Mouse (Mus musculus): ENCODE measurements around the gene Calml4. TPM values are rescaled to one million over a fixed set of nuclear protein-coding genes. Genes with fewer than 3 reads are reported as not detected.
A peak's percentile ranks its signal among the peaks of the same experiment; 100 is the strongest.

Calml4 gene
- polyA plus RNA-seq, 1 experiment from 2014 or later = 4.9 TPM

DNA sequence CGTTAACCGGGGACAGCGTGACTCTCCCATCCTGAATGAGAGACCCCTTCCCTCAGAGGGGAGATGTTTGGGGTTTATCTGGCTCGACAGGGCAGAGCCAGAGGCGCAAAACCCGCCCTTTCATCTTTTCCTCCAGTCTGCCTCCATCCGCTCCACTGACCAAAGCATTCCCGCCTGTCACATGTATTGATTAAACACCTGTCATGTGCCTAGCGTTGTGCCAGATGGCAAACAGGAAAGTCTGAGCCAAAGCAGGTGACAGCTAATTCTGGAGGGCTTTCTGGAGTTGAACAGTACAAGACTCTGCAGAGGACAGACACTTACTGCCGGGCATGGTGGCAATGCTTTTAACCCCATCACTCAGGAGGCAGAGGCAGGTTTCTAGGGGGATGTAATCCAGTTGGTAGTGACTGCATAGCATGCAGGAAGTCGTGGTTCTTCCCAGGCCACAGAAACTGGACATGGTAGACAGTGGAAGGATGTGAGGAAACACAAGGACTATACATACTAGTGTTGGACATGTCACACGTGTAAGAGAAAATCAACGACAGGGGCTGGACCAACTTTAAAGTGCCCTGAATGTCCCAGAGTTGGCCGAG is 18.6 kb upstream of the Calml4 start:
- Histone ChIP-seq H3K9ac (ENCODE audit: low read length) (peak overlapping the region; percentile 94), H3K36me3 (ENCODE audit: control insufficient read depth, insufficient read depth, low read length) (no peaks in the 10 kb centered on the region), H3K4me1 (ENCODE audit: control insufficient read depth, insufficient read depth, low read length) (peaks cover 12% of the 10 kb centered on the region), H3K27me3 (ENCODE audit: control insufficient read depth, insufficient read depth, low read length) (no peaks in the 10 kb centered on the region), H3K27ac (replicated peaks; ENCODE audit: low read depth, low read length) (peak overlapping the region; percentile 90), H3K4me2 (ENCODE audit: low read depth, severe bottlenecking) (peak overlapping the region; percentile 73), H3K9me3 (ENCODE audit: control insufficient read depth, low read length) (no peaks in the 10 kb centered on the region), H3K4me3 (ENCODE audit: low read depth, low read length) (peak overlapping the region; percentile 72)
- WGBS = 14% methylated on average over 14 of the region's 14 CpGs
- peak; percentile 64 for DNase-seq (ENCODE audit: low spot score)
- ATAC-seq (ENCODE audit: insufficient number of reproducible peaks, low FRiP score, low TSS enrichment, low read depth) = no peak

DNA sequence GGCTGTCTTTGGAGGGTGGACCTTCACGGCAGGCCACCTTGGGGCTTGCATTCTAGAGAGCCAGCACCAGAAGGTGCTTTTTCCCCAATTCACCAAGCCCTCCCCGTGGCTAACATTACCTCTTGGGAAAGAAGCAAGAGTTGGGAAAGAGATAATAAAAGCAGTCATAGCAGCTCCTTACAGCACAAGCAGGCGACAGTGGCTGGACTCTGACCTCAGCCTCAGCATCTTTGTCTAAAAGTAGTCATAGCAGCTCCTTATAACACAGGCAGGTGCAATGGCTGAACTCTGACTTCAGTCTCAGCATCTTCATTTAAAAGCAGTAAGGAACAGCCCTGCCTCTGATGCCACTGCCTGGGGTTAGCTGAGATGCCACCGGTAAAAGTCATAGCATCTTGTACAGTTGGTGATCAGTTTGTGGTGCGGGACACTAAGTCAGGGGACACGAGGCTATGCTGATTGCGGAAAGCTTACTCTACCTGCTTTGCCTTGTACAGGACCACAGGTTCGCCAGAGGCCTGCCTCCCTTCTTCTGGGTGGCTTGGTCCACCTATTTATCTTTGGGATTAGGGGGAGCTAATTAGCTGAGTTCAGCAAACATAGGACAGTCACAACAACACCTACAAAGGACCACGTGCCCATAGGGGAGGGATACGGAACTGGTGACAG is 14.4 kb upstream of the Calml4 start:
- Histone ChIP-seq H3K9ac (ENCODE audit: low read length) (no peak overlapping the region), H3K9me3 (ENCODE audit: control insufficient read depth, low read length) (no peaks in the 10 kb centered on the region), H3K4me3 (ENCODE audit: low read depth, low read length) (no peak overlapping the region), H3K27ac (replicated peaks; ENCODE audit: low read depth, low read length) (no peak overlapping the region), H3K36me3 (ENCODE audit: control insufficient read depth, insufficient read depth, low read length) (no peaks in the 10 kb centered on the region), H3K4me2 (ENCODE audit: low read depth, severe bottlenecking) (no peak overlapping the region), H3K4me1 (ENCODE audit: control insufficient read depth, insufficient read depth, low read length) (peaks cover 7% of the 10 kb centered on the region), H3K27me3 (ENCODE audit: control insufficient read depth, insufficient read depth, low read length) (no peaks in the 10 kb centered on the region)
- DNase-seq (ENCODE audit: low spot score) (no peak), ATAC-seq (ENCODE audit: insufficient number of reproducible peaks, low FRiP score, low TSS enrichment, low read depth) (no peak)
- WGBS = 79% methylated on average over 10 of the region's 10 CpGs

DNA sequence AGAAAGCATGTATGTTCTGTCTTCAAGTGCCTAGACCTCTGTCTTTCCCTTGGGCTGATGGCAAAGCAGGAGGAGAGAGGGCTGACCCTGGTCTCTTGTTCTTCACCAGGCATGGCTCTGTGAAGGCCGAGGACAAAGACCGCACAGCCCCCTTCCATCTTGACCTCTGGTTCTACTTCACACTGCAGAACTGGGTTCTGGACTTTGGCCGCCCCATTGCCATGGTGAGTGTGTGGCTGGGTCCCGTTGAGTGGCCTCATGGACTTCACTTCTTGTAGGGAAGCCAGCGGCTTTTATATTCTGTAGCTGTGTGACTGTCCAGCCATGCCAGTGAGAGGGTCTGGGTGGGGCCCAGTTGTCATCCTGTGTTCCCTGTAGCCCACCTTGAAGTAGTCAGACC is 13.4 kb upstream of the Calml4 start:
- Histone ChIP-seq H3K36me3 (ENCODE audit: control insufficient read depth, insufficient read depth, low read length) (no peaks in the 10 kb centered on the region; the same call in 1 of the 2 replicates), H3K4me2 (ENCODE audit: low read depth, severe bottlenecking) (no peak overlapping the region), H3K9me3 (ENCODE audit: control insufficient read depth, low read length) (no peaks in the 10 kb centered on the region), H3K27ac (replicated peaks; ENCODE audit: low read depth, low read length) (no peak overlapping the region), H3K9ac (ENCODE audit: low read length) (no peak overlapping the region), H3K4me3 (ENCODE audit: low read depth, low read length) (no peak overlapping the region), H3K27me3 (ENCODE audit: control insufficient read depth, insufficient read depth, low read length) (no peaks in the 10 kb centered on the region), H3K4me1 (ENCODE audit: control insufficient read depth, insufficient read depth, low read length) (peaks cover 3% of the 10 kb centered on the region)
- DNase-seq (ENCODE audit: low spot score) = no peak
- ATAC-seq (ENCODE audit: insufficient number of reproducible peaks, low FRiP score, low TSS enrichment, low read depth) = no peak
- WGBS = 96% methylated on average over 5 of the region's 5 CpGs

DNA sequence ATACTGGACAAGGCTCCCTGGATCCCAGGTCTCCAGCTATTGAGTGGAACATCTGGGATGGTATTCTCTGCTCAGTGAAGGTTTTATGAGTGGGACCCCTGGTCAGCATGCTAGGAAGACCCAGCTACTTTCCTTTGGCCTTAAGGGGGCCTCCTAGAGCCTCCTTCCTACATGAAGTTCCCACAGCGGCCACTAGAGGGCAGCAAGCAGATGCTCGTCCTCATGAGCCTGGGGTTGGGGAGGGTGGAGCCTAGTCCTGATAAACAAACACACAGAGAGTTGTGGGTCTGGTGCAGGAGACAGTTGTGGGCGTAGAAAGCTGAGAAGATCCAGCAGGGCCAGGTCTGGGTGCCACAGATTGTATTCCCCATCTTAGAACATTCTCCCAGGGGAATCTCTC is 10.2 kb upstream of the Calml4 start:
- no peak overlapping the region for H3K4me3 ChIP-seq (ENCODE audit: low read depth, low read length)
- ATAC-seq (ENCODE audit: insufficient number of reproducible peaks, low FRiP score, low TSS enrichment, low read depth) = 0 out of 2 replicates have a peak, but pooled peaks have one; percentile 54
- no peaks in the 10 kb centered on the region for H3K9me3 ChIP-seq (ENCODE audit: control insufficient read depth, low read length)
- H3K36me3 ChIP-seq (ENCODE audit: control insufficient read depth, insufficient read depth, low read length) = no peaks in the 10 kb centered on the region; the same call in 1 of the 2 replicates
- H3K27ac ChIP-seq (replicated peaks; ENCODE audit: low read depth, low read length) = no peak overlapping the region
- no peaks in the 10 kb centered on the region for H3K27me3 ChIP-seq (ENCODE audit: control insufficient read depth, insufficient read depth, low read length)
- 7% methylated on average over 3 of the region's 3 CpGs for WGBS
- H3K4me2 ChIP-seq (ENCODE audit: low read depth, severe bottlenecking) = no peak overlapping the region
- no peak overlapping the region for H3K9ac ChIP-seq (ENCODE audit: low read length)
- DNase-seq (ENCODE audit: low spot score) = peak; percentile 96
- H3K4me1 ChIP-seq (ENCODE audit: control insufficient read depth, insufficient read depth, low read length) = peaks cover 2% of the 10 kb centered on the region; the same call in 1 of the 2 replicates

DNA sequence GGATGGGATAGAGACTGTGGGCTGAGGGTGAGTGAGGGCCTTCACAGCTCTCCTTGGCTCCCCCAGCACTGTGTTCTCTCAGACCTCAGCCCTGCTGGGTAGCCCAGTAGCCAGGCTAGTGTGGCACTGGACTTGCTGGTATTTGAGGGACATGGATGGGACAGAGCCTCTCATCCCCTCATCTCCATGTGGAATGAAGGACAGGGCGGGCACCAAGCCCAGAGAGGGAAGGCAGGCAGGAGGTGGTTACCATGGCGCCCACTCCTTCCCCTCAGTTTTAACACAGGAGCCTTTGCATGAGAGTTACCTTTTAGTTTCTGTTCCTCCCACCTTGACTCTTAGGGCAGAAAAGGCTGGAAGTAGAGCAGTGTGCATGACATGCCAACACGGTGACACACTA is 9.2 kb upstream of the Calml4 start:
- no peak overlapping the region for H3K9ac ChIP-seq (ENCODE audit: low read length)
- H3K4me2 ChIP-seq (ENCODE audit: low read depth, severe bottlenecking) = no peak overlapping the region

DNA sequence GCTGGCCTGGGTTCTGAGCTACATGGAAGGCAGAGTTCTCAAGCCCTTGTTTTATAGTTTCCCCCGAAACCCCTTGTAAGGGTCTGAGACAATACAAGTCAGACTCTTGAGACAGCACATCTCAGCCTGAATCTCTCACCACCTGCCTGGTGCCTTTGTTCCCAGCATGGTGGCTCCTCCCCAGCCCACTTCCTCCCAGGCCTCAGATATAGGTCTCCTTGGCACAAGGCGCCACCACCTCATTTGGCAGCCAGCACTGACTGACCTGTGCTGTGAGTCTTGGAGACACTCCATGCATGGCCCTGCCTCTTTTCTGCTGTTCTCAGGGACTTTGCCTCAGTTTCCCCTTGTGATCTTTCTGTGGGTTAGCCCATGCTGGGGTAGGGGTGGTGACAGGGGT is 6.3 kb upstream of the Calml4 start:
- Histone ChIP-seq H3K27ac (replicated peaks; ENCODE audit: low read depth, low read length) (0 out of 2 replicates have a peak overlapping the region, but pooled peaks have one; percentile 10), H3K4me1 (ENCODE audit: control insufficient read depth, insufficient read depth, low read length) (peaks cover 10% of the 10 kb centered on the region; the same call in 1 of the 2 replicates), H3K4me2 (ENCODE audit: low read depth, severe bottlenecking) (no peak overlapping the region), H3K4me3 (ENCODE audit: low read depth, low read length) (no peak overlapping the region), H3K27me3 (ENCODE audit: control insufficient read depth, insufficient read depth, low read length) (no peaks in the 10 kb centered on the region), H3K9me3 (ENCODE audit: control insufficient read depth, low read length) (no peaks in the 10 kb centered on the region), H3K36me3 (ENCODE audit: control insufficient read depth, insufficient read depth, low read length) (no peaks in the 10 kb centered on the region; the same call in 1 of the 2 replicates), H3K9ac (ENCODE audit: low read length) (no peak overlapping the region)
- WGBS = 64% methylated on average over 2 of the region's 2 CpGs
- no peak for ATAC-seq (ENCODE audit: insufficient number of reproducible peaks, low FRiP score, low TSS enrichment, low read depth)
- no peak for DNase-seq (ENCODE audit: low spot score)

More for the DNA sequence above, 9.2 kb upstream of the Calml4 start:
- no peak overlapping the region for H3K4me3 ChIP-seq (ENCODE audit: low read depth, low read length)
- H3K9me3 ChIP-seq (ENCODE audit: control insufficient read depth, low read length) = no peaks in the 10 kb centered on the region
- H3K27ac ChIP-seq (replicated peaks; ENCODE audit: low read depth, low read length) = no peak overlapping the region
- H3K36me3 ChIP-seq (ENCODE audit: control insufficient read depth, insufficient read depth, low read length) = no peaks in the 10 kb centered on the region; the same call in 1 of the 2 replicates
- H3K4me1 ChIP-seq (ENCODE audit: control insufficient read depth, insufficient read depth, low read length) = peaks cover 2% of the 10 kb centered on the region; the same call in 1 of the 2 replicates
- no peak for ATAC-seq (ENCODE audit: insufficient number of reproducible peaks, low FRiP score, low TSS enrichment, low read depth)
- WGBS = 95% methylated on average over 3 of the region's 3 CpGs
- H3K27me3 ChIP-seq (ENCODE audit: control insufficient read depth, insufficient read depth, low read length) = no peaks in the 10 kb centered on the region
- DNase-seq (ENCODE audit: low spot score) = no peak

DNA sequence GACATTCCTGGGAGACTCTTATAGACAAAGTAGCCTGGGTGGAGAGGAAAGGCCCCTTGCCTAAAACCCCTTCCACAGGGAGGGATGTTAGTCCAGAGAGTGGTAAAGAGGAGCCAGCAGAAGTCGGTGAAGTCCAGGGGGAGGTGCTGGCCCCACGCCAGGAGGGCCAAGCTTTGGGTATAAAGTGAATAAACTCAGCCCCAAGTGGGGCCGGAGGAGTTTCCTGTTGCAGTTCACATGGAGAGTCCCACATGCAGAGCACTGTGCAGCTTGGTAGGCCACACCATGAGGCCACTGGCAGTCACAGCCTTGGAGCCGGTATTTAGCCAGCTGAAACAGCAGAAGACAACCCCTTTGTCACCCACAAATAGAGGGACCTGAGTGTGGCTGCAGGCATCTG is 3.4 kb upstream of the Calml4 start:
- H3K27ac ChIP-seq (replicated peaks; ENCODE audit: low read depth, low read length) = no peak overlapping the region
- DNase-seq (ENCODE audit: low spot score) (no peak), ATAC-seq (ENCODE audit: insufficient number of reproducible peaks, low FRiP score, low TSS enrichment, low read depth) (no peak)
- H3K4me2 ChIP-seq (ENCODE audit: low read depth, severe bottlenecking) = no peak overlapping the region
- no peaks in the 10 kb centered on the region for H3K27me3 ChIP-seq (ENCODE audit: control insufficient read depth, insufficient read depth, low read length)
- no peak overlapping the region for H3K9ac ChIP-seq (ENCODE audit: low read length)
- H3K9me3 ChIP-seq (ENCODE audit: control insufficient read depth, low read length) = no peaks in the 10 kb centered on the region
- H3K4me1 ChIP-seq (ENCODE audit: control insufficient read depth, insufficient read depth, low read length) = peaks cover 37% of the 10 kb centered on the region
- no peak overlapping the region for H3K4me3 ChIP-seq (ENCODE audit: low read depth, low read length)
- no peaks in the 10 kb centered on the region; the same call in 1 of the 2 replicates for H3K36me3 ChIP-seq (ENCODE audit: control insufficient read depth, insufficient read depth, low read length)
- 71% methylated on average over 4 of the region's 4 CpGs for WGBS

DNA sequence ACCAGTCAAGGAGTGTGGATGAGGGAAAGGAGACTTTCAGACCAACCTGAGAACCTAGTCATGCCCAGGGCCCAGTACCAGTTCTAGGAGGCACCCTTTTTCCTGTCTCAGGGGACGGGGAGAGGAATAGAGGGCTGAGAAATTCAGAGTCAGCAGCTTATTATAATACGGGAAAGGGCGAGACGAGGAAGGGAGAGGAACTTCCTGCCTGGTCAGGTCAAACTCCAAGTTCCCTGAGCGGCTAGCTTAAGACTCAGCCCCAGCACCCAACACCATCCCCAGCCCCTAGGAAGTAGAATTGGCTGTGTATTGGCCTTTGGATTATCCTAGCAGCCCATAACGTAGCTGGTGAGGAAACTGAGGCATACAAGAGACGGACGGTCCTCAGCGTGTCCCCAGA is 664 bp upstream of the Calml4 start:
- Histone ChIP-seq H3K27ac (replicated peaks; ENCODE audit: low read depth, low read length) (peak overlapping the region; percentile 88), H3K36me3 (ENCODE audit: control insufficient read depth, insufficient read depth, low read length) (no peaks in the 10 kb centered on the region), H3K4me2 (ENCODE audit: low read depth, severe bottlenecking) (peak overlapping the region; percentile 35; the same call in 1 of the 2 replicates), H3K9ac (ENCODE audit: low read length) (peak overlapping the region; percentile 35; the same call in 1 of the 2 replicates), H3K27me3 (ENCODE audit: control insufficient read depth, insufficient read depth, low read length) (no peaks in the 10 kb centered on the region), H3K9me3 (ENCODE audit: control insufficient read depth, low read length) (no peaks in the 10 kb centered on the region), H3K4me3 (ENCODE audit: low read depth, low read length) (no peak overlapping the region), H3K4me1 (ENCODE audit: control insufficient read depth, insufficient read depth, low read length) (peaks cover 36% of the 10 kb centered on the region)
- DNase-seq (ENCODE audit: low spot score) (no peak), ATAC-seq (ENCODE audit: insufficient number of reproducible peaks, low FRiP score, low TSS enrichment, low read depth) (no peak)
- 59% methylated on average over 9 of the region's 9 CpGs for WGBS
